Mouse (Mus musculus) mature B cell (primary cell): ENCODE results near the gene Sgsh.

Source experiments
- in situ Hi-C: fragments of 300-500 bp; cut with MboI; formaldehyde crosslinking; loops from 2 replicates; pipeline ENCODE4 v1.14.3; 2019

The Sgsh gene

DNA sequence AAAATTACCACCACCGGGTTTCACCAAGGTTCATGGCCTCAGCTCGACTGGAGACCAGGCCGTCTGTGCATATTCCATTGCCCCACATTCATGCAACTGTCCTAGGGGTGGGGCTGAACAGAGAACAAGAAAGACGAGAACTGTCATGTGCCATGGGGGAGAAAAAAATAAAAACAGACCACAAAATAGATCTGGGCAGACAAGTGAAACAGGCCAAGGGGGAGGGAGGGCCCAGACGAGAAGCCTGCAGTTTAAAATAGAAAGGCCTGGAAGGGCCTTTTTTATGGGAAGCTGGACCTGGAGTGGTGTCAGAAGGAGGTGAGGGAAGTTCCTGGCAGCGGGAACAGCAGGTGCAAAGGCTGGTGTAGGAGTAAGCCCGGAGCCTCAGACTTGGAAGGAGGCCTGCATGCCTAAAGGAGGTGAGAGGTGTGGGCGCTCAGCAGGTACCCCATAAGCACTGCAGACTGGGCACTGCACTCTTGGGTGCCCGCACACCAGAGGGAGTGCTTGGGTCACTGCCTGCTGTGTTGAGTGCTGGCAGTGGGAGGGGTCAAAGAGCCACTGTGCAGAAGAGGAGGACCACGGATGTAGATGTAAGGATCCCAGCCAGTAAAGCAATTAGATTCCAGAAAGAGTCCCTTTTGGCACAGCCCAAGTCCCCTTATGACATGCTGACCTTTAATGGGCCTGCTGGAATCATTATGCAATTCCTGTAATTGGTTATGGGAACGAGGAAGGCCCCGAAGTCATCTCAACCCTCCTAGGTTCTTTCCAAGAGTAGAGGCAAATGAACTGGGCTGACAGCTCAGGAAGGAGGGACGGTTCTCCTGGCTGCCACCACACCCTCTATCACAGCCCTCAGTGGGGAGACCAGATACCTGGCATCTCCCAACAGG is 48.3 kb downstream of the Sgsh start:
- in situ Hi-C loops, result no loop called here

DNA sequence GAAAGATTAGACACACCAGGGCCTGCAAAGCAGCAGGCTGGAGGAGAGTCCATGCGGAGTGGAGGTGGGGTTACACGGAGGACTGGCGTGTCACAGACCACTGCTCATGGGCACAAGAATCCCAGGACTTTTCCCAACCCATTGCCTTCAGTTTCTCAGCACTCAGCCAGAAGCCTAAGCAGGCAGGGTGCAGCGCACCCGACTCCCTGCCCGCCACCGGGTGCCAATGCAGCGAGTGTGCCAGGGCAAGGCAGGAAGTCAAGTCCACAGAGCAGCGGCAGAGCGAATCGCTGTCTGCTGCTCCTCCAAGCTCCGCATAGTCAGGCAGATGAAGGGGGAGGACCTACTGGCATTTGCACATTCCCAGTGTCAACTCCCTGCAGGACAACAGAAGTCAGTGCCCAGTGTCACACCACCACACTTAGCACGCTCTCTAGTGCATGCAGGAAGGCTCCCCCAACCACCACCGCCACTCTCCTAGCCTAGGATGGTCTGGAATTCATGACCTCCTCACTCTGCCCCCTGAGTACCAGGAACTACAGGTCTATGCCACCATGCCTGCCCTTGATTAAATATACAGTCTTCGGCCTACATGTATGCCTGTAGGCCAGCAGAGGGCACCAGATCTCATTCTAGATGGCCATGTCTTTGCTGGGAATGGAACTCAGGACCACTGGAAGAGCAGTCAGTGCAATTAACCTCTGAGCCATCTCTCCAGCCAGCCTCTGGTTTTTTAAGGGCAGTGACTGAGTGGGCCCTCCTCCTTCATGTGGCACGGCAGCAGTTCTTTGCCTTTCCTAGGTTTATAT is 50.2 kb downstream of the Sgsh start:
- in situ Hi-C loops, result no loop called here

DNA sequence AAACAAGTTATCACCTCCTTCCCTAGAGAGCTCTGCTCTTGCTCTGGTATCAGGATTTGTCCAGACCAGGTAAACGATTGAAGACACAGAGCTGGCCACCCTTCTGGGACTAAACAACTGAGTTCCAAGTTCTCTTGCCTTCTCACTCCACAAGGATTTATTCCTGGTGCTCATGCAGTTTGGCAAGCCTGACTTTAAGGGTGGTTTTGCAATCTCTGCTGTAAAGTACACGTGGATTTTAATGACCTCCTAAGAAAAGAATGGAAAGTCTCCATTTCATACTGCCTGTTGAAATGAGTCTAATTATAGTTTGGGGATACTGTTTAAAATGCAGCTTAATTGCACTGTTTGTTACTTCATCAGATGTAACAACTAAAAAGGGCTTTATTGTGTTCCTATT is 54.4 kb downstream of the Sgsh start:
- in situ Hi-C loops, result no loop called here

DNA sequence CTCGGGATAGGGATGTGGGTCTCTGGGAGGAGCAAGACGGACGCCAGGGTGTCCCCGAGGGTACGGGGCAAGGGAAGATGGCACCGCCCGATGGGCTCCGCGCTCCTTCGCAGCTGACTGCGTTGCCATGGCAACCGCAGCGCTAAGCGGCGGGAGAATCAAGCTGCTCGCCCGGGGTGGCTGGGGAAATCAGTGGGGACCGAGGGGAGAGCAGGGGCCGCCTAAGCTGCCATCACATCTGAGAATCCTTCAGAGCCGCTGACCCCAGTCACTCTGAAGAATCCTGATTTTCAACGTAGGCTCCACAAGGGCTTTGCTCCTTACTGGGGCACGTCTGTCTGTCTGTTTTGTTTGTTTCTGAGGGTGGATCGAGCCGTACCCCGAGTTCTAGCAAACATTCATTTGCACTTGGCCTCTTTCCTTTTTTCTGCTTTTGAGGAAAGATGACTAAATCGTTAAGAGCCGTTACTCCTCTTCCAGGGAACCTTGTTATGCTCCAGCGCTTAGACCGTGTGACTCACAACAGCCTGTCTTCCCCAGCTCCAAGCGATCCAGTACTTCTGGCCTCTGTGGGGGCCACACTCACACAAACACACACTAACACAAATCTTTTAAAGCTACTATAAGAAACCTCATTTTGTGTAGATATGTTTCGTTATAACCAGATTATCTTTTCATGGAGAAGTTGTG is 54.9 kb downstream of the Sgsh start:
- in situ Hi-C loops, result no loop called here

DNA sequence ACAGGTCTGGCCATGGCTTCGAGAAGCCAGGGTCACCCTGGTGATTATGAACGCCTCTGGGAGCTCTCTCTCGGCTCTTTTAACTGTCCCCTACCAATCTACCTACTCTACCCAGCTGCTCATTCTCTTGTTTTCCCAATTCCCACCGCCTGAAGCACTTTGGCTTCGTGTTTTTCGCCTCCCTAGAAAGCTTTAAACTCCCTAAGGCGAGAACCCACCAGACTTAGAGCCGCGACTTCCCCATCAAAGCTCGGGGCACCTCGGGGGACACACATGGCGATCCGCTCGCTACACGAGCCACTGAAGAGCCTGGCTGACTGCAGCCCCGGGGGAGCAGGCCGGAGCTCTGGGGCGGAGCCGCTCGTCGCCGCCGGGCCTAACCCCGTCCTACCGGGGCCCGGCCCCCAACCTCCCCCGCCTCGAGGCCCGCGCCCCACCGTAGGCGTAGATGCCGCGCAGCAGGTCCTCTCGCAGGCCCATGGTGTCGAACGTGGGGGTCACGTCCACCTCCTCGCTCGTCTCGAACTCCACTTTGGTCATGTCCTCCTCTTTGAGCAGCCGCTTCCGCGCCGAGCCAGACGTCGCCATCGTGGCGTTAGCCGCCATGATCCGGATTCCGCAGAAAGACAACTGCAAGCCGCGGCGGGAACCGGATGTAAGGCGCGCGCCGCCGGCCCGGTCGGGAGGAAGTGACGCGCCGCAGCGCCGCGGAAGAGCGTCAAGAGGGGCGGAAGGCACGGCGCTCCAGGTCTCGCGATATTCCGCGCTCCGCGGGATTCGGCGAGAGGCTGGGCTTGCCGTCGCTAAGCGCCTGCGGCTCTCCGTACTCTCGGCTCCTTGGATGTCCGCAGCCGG is 55.7 kb downstream of the Sgsh start, which contains the start of gene Eif4a3:
Gene Eif4a3, minus strand, starts transcription at position 699 of the 855 bp plus-strand sequence.
- in situ Hi-C loops, result no loop called here

DNA sequence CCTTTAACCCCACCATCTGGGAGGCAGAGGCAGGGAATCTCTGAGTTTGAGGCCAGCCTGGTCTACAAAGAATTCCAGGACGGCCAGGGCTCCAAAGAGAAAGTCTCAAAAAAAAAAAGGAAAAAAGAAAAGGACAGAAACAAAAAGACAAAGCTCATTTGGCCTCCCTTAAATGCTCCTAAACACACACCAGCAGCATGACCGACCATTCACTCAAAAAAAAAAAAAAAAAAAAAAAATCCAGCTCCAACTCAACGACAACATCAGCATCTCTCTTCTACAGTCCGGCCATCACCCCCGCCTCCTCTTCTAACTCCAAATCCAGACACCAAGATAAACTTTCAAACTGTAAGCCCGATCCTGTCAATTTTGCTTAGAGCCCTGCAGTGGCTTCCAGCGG is 56.4 kb downstream of the Sgsh start:
- in situ Hi-C loops, result no loop called here

DNA sequence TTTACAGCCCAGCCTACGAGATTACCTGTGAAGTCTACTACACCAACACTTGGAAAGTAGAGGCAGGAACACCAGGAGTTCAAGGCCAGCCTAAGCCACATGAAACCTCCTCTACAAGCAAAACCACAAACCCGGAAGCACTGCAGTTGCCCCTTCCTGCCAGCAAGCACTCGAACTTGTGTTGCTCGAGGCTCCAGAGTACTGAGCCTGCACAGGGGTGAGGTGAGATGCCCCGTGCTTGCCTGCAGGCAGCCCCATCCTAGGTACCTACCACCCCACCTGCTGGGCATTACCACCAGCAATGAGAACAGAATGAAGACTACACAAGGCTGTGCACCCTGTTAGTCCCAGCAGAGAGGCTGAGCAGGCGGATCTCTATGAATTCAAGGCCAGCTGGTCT is 57.3 kb downstream of the Sgsh start:
- in situ Hi-C loops, result no loop called here
